Mouse (Mus musculus) olfactory bulb, adult 2 months (tissue): ENCODE data around the gene Ncoa4.

Experiments
- CTCF ChIP-seq: fragments of 200-500 bp; IDR thresholded peaks from 2 replicates; pipeline ENCODE4 v1.5.1; 2012; ENCODE audit warnings: low read depth, mild to moderate bottlenecking, low read length, moderate library complexity; ENCODE audit not compliant: insufficient read depth
- POLR2A ChIP-seq: fragments of 200-500 bp; IDR thresholded peaks from 2 replicates; pipeline ENCODE4 v1.6.1; 2012; ENCODE audit warnings: mild to moderate bottlenecking, low read depth, low read length, moderate library complexity; ENCODE audit not compliant: insufficient read depth

GRCm38 (mm10) chr14:32166840-32167239, 7.2 kb downstream of the Ncoa4 start:
- no peak for TF ChIP-seq POLR2A
- TF ChIP-seq CTCF = no peak
